Mouse (Mus musculus): ENCODE results near the gene Med13. TPM values are rescaled to one million over a fixed set of nuclear protein-coding genes. Genes with fewer than 3 reads are reported as not detected.

The Med13 gene
- 10.8 and 13.0 TPM in 2 replicates for polyA plus RNA-seq (2016; fragmentation: Nextera tagmentation; extraction: Ambion mirVana)

DNA sequence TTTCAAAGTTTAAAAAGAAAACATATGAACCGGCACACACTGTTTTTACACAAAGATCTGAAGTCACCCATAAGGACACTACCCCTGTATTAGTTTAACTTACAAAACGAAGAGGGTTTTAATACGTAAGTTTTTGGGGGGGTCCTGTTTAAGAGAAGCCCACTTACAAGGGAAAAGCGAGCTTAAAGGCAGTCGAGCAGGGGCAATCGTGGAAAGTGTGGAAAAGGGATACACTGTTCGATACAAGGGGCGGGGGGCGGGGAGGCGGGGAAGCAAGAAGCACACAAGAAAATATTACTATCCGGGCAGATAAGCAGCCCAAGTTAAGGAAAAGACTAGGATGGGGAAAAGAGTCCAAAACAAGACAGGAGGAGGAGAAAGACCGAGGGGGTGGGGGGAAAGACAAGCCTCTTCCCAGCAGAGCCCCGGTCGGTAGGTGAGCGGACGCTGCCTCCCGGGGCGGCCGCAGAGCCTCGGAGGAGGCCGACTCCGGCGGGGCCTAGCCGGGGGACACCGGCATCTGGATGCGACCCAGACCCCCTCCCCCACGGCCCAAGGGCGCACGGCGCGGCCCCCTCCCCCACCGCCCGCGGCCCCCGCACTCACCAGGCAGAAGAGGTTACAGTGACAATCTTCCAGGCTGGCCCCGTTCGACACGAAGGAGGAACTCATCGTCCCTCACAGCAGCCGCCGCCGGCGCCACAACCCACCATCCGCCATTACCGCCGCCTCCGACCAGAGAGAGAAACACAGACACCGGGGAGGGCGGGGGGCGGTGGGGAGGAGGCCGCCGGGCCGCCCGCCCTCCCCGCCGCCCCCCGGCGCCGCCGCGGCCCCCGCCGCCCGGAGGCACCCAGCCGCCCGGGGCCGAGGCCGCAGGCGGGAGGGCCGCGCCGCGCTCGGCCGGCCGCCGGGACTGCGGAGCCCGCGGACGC lies at the start of gene Med13:
Med13 (minus strand) TSS at position 749 of the 935 bp plus-strand sequence.
- Histone ChIP-seq H3K4me1 (replicated peaks) (peaks cover 22% of the 10 kb centered on the region), H3K9ac (replicated peaks) (peak within 1 kb of the TSS; percentile 96), H3K27me3 (no peaks in the 10 kb centered on the region), H3K4me2 (peak within 1 kb of the TSS; percentile 76), H3K9me3 (no peaks in the 10 kb centered on the region), H3K4me3 (replicated peaks) (peak within 1 kb of the TSS; percentile 94), H3K27ac (peak within 1 kb of the TSS; percentile 99), H3K36me3 (peaks cover 25% of the 10 kb centered on the region)
- WGBS = under 1% methylated on average over 67 of the region's 81 CpGs
- ATAC-seq (ENCODE audit: insufficient number of reproducible peaks, insufficient read depth, low FRiP score, low TSS enrichment, low read depth) = peak; percentile 34; the same call in 1 of the 2 replicates

DNA sequence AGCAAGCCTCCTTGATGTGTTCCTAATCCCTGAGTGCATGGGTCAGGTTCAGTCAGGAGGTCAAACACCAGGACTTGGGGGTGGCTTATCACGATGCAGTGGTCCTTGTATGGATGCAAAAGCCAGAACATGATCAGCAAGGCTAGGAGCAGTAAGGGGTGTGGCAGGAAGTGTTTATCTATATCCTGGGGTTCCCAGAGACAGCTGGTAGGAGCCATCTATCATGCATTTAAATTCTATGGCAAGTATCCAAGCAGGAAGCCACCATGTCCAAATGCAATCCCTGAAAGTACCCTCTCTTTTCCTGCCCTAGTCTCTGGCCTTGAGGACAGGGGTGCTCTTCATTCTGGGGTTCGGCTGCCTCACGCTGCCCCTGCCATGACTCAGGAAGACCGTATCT lies 47.2 kb upstream of the Med13 start:
- no peaks in the 10 kb centered on the region for H3K4me1 ChIP-seq (replicated peaks)
- WGBS = 78% methylated on average over 4 of the region's 4 CpGs
- ATAC-seq (ENCODE audit: insufficient number of reproducible peaks, insufficient read depth, low FRiP score, low TSS enrichment, low read depth) = no peak

GRCm38 (mm10) chr11:86403845-86404244 lies 46.4 kb upstream of the Med13 start:
- Histone ChIP-seq H3K27me3 (no peaks in the 10 kb centered on the region), H3K4me1 (replicated peaks) (no peaks in the 10 kb centered on the region), H3K36me3 (no peaks in the 10 kb centered on the region), H3K4me3 (replicated peaks) (no peak overlapping the region), H3K27ac (no peak overlapping the region), H3K9ac (replicated peaks) (no peak overlapping the region), H3K9me3 (no peaks in the 10 kb centered on the region), H3K4me2 (no peak overlapping the region)
- WGBS = 84% methylated on average over 2 of the region's 2 CpGs
- ATAC-seq (ENCODE audit: insufficient number of reproducible peaks, insufficient read depth, low FRiP score, low TSS enrichment, low read depth) = no peak

More for the DNA sequence above, 47.2 kb upstream of the Med13 start:
- Histone ChIP-seq H3K4me2 (no peak overlapping the region), H3K27me3 (no peaks in the 10 kb centered on the region), H3K36me3 (no peaks in the 10 kb centered on the region), H3K9ac (replicated peaks) (no peak overlapping the region), H3K4me3 (replicated peaks) (no peak overlapping the region), H3K9me3 (no peaks in the 10 kb centered on the region), H3K27ac (no peak overlapping the region)

- Histone ChIP-seq H3K27me3 (no peaks in the 10 kb centered on the region), H3K9ac (replicated peaks) (no peak overlapping the region), H3K9me3 (no peaks in the 10 kb centered on the region), H3K27ac (no peak overlapping the region), H3K4me3 (replicated peaks) (no peak overlapping the region), H3K4me2 (no peak overlapping the region), H3K36me3 (no peaks in the 10 kb centered on the region), H3K4me1 (replicated peaks) (peaks cover 12% of the 10 kb centered on the region)
- WGBS = 91% methylated on average over 9 of the region's 9 CpGs
- no peak for ATAC-seq (ENCODE audit: insufficient number of reproducible peaks, insufficient read depth, low FRiP score, low TSS enrichment, low read depth)
Measured at GRCm38 (mm10) chr11:86399241-86400107, 42.1 kb upstream of the Med13 start.

- ATAC-seq (ENCODE audit: insufficient number of reproducible peaks, insufficient read depth, low FRiP score, low TSS enrichment, low read depth) = no peak
- H3K4me3 ChIP-seq (replicated peaks) = no peak overlapping the region
- H3K27ac ChIP-seq = no peak overlapping the region
- no peak overlapping the region for H3K4me2 ChIP-seq
- WGBS = 72% methylated on average over 5 of the region's 5 CpGs
- no peaks in the 10 kb centered on the region for H3K36me3 ChIP-seq
- no peaks in the 10 kb centered on the region for H3K27me3 ChIP-seq
- H3K9me3 ChIP-seq = no peaks in the 10 kb centered on the region
- H3K9ac ChIP-seq (replicated peaks) = no peak overlapping the region
- H3K4me1 ChIP-seq (replicated peaks) = peaks cover 12% of the 10 kb centered on the region
Measured at GRCm38 (mm10) chr11:86396950-86397594, 39.7 kb upstream of the Med13 start.

DNA sequence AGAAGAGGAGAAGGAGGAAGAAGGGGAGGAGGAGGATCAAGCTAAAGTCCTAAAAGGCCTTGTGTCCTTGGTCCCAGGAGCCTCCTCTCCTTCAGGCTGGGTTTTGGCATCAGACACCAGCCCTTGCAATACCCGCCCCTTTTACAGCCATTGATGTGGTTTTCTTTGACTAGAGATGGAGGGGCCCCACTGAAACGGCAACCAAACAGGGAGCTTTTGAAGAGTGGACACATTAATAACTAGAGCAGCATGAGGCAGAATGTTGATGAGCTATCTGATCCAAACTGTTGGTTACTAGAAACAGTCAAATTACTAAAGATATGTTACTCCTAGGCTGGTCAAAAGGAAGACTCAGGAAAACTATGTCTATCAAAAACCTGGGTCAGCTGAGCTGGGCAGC lies 39.1 kb upstream of the Med13 start:
- no peak overlapping the region for H3K4me3 ChIP-seq (replicated peaks)
- H3K36me3 ChIP-seq = no peaks in the 10 kb centered on the region
- H3K4me2 ChIP-seq = no peak overlapping the region
- H3K4me1 ChIP-seq (replicated peaks) = peaks cover 12% of the 10 kb centered on the region
- no peak overlapping the region for H3K27ac ChIP-seq
- no peak overlapping the region for H3K9ac ChIP-seq (replicated peaks)
- 34% methylated on average over 2 of the region's 2 CpGs for WGBS
- no peaks in the 10 kb centered on the region for H3K9me3 ChIP-seq
- no peak for ATAC-seq (ENCODE audit: insufficient number of reproducible peaks, insufficient read depth, low FRiP score, low TSS enrichment, low read depth)
- no peaks in the 10 kb centered on the region for H3K27me3 ChIP-seq

GRCm38 (mm10) chr11:86395513-86396125 lies 38.2 kb upstream of the Med13 start:
- H3K4me3 ChIP-seq (replicated peaks) = no peak overlapping the region
- H3K27ac ChIP-seq = no peak overlapping the region
- no peaks in the 10 kb centered on the region for H3K36me3 ChIP-seq

DNA sequence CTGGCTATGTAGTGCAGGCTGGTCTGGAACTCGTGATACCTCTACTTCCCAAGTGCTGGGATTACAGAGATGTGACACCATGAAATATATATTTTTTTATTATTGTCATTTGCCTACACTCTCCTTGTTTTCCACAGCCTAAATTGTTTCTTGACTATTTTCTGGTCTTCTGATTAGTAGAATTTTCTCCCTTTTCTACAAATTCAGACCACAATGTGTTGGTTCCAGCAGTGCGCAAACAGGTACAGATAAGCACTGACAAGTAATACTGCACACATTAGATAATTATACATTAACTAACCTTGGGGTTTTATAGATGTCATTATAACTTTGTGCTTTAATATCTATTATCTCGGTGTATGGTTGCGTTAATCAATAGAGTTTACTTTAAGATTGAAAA lies 37.7 kb upstream of the Med13 start:
- 88% methylated on average over 4 of the region's 4 CpGs for WGBS
- H3K27me3 ChIP-seq = no peaks in the 10 kb centered on the region
- no peaks in the 10 kb centered on the region for H3K9me3 ChIP-seq

More at GRCm38 (mm10) chr11:86395513-86396125, 38.2 kb upstream of the Med13 start:
- H3K4me2 ChIP-seq = peak overlapping the region; percentile 21
- WGBS = 3% methylated on average over 9 of the region's 9 CpGs
- peaks cover 12% of the 10 kb centered on the region for H3K4me1 ChIP-seq (replicated peaks)
- H3K27me3 ChIP-seq = no peaks in the 10 kb centered on the region
- 0 out of 2 replicates have a peak overlapping the region, but pooled peaks have one; percentile 27 for H3K9ac ChIP-seq (replicated peaks)
- no peaks in the 10 kb centered on the region for H3K9me3 ChIP-seq
- no peak for ATAC-seq (ENCODE audit: insufficient number of reproducible peaks, insufficient read depth, low FRiP score, low TSS enrichment, low read depth)

GRCm38 (mm10) chr11:86391687-86392086 lies 34.3 kb upstream of the Med13 start:
- WGBS = 88% methylated on average over 7 of the region's 7 CpGs
- Histone ChIP-seq H3K4me1 (replicated peaks) (peaks cover 18% of the 10 kb centered on the region), H3K4me2 (no peak overlapping the region), H3K27ac (no peak overlapping the region), H3K27me3 (peaks cover 3% of the 10 kb centered on the region; the same call in 1 of the 2 replicates), H3K9ac (replicated peaks) (no peak overlapping the region), H3K4me3 (replicated peaks) (no peak overlapping the region), H3K36me3 (no peaks in the 10 kb centered on the region), H3K9me3 (no peaks in the 10 kb centered on the region)
- ATAC-seq (ENCODE audit: insufficient number of reproducible peaks, insufficient read depth, low FRiP score, low TSS enrichment, low read depth) = no peak

More for the DNA sequence above, 37.7 kb upstream of the Med13 start:
- Histone ChIP-seq H3K4me3 (replicated peaks) (no peak overlapping the region), H3K36me3 (no peaks in the 10 kb centered on the region), H3K4me2 (no peak overlapping the region), H3K9ac (replicated peaks) (no peak overlapping the region), H3K27ac (no peak overlapping the region), H3K4me1 (replicated peaks) (peaks cover 12% of the 10 kb centered on the region)
- no peak for ATAC-seq (ENCODE audit: insufficient number of reproducible peaks, insufficient read depth, low FRiP score, low TSS enrichment, low read depth)

DNA sequence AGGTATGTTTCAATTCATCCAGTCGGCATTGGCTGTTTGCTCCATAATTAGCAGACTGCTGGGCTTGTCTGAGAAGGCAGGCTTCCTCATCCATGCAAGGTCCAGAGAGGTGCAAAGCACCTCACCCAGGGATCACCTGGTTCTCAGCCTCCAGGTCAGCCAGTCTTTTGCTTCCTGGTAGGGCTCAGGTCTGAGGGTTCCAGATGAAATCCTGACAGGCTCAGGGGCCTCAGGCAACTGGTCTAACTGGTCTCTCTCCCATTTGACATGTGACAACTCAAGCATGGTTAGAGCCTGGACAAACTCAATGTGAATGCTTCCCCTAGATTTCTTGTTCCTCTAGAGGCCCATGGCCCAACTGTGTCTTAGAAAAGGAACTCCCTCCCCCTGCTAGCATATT lies 32.9 kb upstream of the Med13 start:
- H3K4me3 ChIP-seq (replicated peaks) = no peak overlapping the region
- H3K9ac ChIP-seq (replicated peaks) = 0 out of 2 replicates have a peak overlapping the region, but pooled peaks have one; percentile 3
- WGBS = 53% methylated on average over 1 of the region's 1 CpGs
- H3K27me3 ChIP-seq = peaks cover 3% of the 10 kb centered on the region; the same call in 1 of the 2 replicates
- H3K27ac ChIP-seq = no peak overlapping the region
- H3K36me3 ChIP-seq = no peaks in the 10 kb centered on the region
- no peaks in the 10 kb centered on the region for H3K9me3 ChIP-seq
- peaks cover 25% of the 10 kb centered on the region for H3K4me1 ChIP-seq (replicated peaks)
- ATAC-seq (ENCODE audit: insufficient number of reproducible peaks, insufficient read depth, low FRiP score, low TSS enrichment, low read depth) = no peak
- H3K4me2 ChIP-seq = no peak overlapping the region

All from limb, embryonic 12.5 days (tissue).